Mouse (Mus musculus) hindbrain, postnatal 0 days (tissue): ENCODE measurements around the gene Emsy. TPM values are rescaled to one million over a fixed set of nuclear protein-coding genes. Genes with fewer than 3 reads are reported as not detected.

ENCODE experiments used
- ATAC-seq: fragments of 200-750 bp; cut with Nextera tagmentation; 2 replicates; pipeline ENCODE4 v1.8.0; 2017; ENCODE audit warnings: mild to moderate bottlenecking, moderate TSS enrichment, moderate library complexity
- DNase-seq: peaks from one replicate; pipeline ENCODE4 v3.0.0-alpha.2; 2015; ENCODE audit warnings: low spot score
- H3K27ac ChIP-seq: fragments of 300-500 bp; sonication (generic); 2 replicates; pipeline ENCODE4 v1.5.1; 2014; ENCODE audit warnings: mild to moderate bottlenecking
- H3K27me3 ChIP-seq: fragments of 300-500 bp; sonication (generic); 2 replicates; pipeline ENCODE4 v1.6.1; 2014; ENCODE audit warnings: low read length, mixed read lengths; ENCODE audit not compliant: insufficient read depth
- H3K36me3 ChIP-seq: fragments of 300-500 bp; sonication (generic); 2 replicates; pipeline ENCODE4 v1.6.1; 2014; ENCODE audit warnings: low read length, mixed read lengths; ENCODE audit not compliant: insufficient read depth
- H3K4me1 ChIP-seq: fragments of 300-500 bp; sonication (generic); 2 replicates; pipeline ENCODE4 v1.6.1; 2014; ENCODE audit warnings: antibody characterized with exemption, low read length, mixed read lengths; ENCODE audit not compliant: insufficient read depth
- H3K4me2 ChIP-seq: fragments of 300-500 bp; sonication (generic); 2 replicates; pipeline ENCODE4 v1.6.1; 2014; ENCODE audit warnings: low read depth, mild to moderate bottlenecking, low read length, moderate library complexity, mixed read lengths
- H3K4me3 ChIP-seq: fragments of 300-500 bp; sonication (generic); 2 replicates; pipeline ENCODE4 v1.5.1; 2014; ENCODE audit warnings: low read length
- H3K9ac ChIP-seq: fragments of 300-500 bp; sonication (generic); replicated peaks from 2 replicates; pipeline ENCODE4 v1.6.1; 2014; ENCODE audit warnings: mild to moderate bottlenecking, low read length, moderate library complexity, mixed read lengths
- H3K9me3 ChIP-seq: fragments of 300-500 bp; sonication (generic); 2 replicates; pipeline ENCODE4 v1.6.1; 2016; ENCODE audit warnings: low read length, mixed read lengths
- CTCF ChIP-seq: IDR thresholded peaks from 2 replicates; pipeline ENCODE4 v1.5.1; 2016; ENCODE audit warnings: antibody characterized with exemption, control low read depth, low read depth
- WGBS: fragments of 180-500 bp; shearing (Covaris S2); extraction: QIAGEN DNeasy Blood & Tissue Kit; methylation state at CpG from one replicate; pipeline ENCODE4 v1.1.7; 2014; 5-methylcytosine and 5-hydroxymethylcytosine counted together
- polyA plus RNA-seq: library from polyadenylated mRNA; unstranded; fragments of >200 nt; fragmentation: Nextera tagmentation; extraction: Ambion mirVana; gene quantifications from 2 replicates; pipeline ENCODE4 v1.2.1, GENCODE M21; 2015
- total RNA-seq: library from RNA; depleted of rRNA; stranded (reverse); fragments of >200 nt; gene quantifications from 2 replicates; pipeline ENCODE4 v1.2.3, GENCODE M21; 2014

The Emsy gene
- total and polyA plus RNA-seq, 2 experiments from 2014 or later, result 18.3 to 45.4 TPM

GRCm38 (mm10) chr7:98563991-98564390, 92.6 kb downstream of the Emsy start:
- Histone ChIP-seq H3K27ac (no peak overlapping the region), H3K27me3 (no peaks in the 10 kb centered on the region), H3K9ac (no peak overlapping the region), H3K4me1 (no peaks in the 10 kb centered on the region), H3K36me3 (no peaks in the 10 kb centered on the region), H3K4me2 (no peak overlapping the region), H3K9me3 (no peaks in the 10 kb centered on the region), H3K4me3 (no peak overlapping the region)
- 94% methylated on average over 6 of the region's 6 CpGs for WGBS
- DNase-seq (no peak), ATAC-seq (no peak)
- TF ChIP-seq CTCF, result no peak

DNA sequence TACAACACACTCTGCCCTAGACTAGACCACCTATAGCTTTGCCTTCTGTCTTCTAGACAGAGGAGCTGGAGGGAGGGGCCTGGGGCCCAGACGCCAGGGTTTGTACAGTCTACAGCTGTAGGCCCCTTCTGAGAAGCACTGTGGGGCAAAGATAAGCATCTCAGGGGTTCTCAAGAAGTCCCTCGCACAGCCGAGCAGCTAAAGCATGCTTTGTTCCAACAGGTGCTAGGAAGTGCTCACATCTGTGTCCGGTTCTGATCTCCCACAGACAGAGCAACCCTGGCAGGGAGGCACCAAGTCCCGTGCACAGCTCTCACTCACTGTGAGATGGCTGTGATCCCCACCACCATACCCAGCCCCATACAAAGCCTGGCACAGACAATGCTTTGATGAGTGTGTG, 93.6 kb downstream of the Emsy start:
- H3K9me3 ChIP-seq, result no peaks in the 10 kb centered on the region
- DNase-seq (no peak), ATAC-seq (no peak)
- 64% methylated on average over 5 of the region's 5 CpGs for WGBS
- no peak for TF ChIP-seq CTCF
- no peak overlapping the region for H3K27ac ChIP-seq
- no peak overlapping the region for H3K4me2 ChIP-seq
- no peak overlapping the region for H3K9ac ChIP-seq
- no peaks in the 10 kb centered on the region for H3K27me3 ChIP-seq
- no peak overlapping the region for H3K4me3 ChIP-seq
- H3K4me1 ChIP-seq, result no peaks in the 10 kb centered on the region
- no peaks in the 10 kb centered on the region for H3K36me3 ChIP-seq

GRCm38 (mm10) chr7:98562186-98562585, 94.4 kb downstream of the Emsy start:
- ATAC-seq (no peak), DNase-seq (no peak)
- no peak for TF ChIP-seq CTCF
- Histone ChIP-seq H3K27ac (no peak overlapping the region), H3K27me3 (no peaks in the 10 kb centered on the region), H3K4me3 (no peak overlapping the region), H3K9ac (no peak overlapping the region), H3K4me1 (no peaks in the 10 kb centered on the region), H3K9me3 (no peaks in the 10 kb centered on the region), H3K4me2 (no peak overlapping the region), H3K36me3 (no peaks in the 10 kb centered on the region)
- WGBS, result 87% methylated on average over 8 of the region's 8 CpGs

DNA sequence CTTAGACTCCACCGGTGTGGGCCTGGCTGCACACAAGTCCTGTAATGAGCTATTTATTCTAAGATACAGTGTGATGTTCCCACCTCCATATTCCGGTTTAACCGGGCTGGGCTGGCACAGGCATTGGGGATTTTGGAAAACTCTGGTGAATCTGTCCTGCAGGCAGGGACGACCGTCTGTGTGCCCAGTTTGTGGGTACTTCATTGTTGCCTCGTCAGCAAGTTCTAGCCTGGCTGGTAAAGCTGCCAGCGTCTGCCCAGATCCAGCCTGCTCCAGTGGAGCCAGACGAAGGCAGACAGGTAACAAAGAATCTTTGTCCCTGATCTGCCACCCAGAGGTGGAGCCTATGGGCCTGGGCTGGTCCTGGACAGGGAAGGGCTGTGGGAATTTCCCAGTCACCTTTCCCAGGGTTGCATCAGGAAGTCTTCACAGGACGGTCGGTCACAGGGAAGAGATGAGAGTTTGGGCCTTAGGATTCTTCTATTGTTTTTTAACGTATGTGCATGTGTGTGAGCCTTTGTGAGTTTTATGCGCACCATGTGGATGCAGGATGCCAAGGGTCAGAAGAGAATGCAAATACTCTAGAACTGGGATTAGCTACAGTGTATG, 94.9 kb downstream of the Emsy start:
- ATAC-seq, result no peak
- Histone ChIP-seq H3K9me3 (no peaks in the 10 kb centered on the region), H3K36me3 (no peaks in the 10 kb centered on the region), H3K4me3 (no peak overlapping the region), H3K27ac (no peak overlapping the region), H3K9ac (no peak overlapping the region), H3K4me1 (no peaks in the 10 kb centered on the region), H3K27me3 (no peaks in the 10 kb centered on the region), H3K4me2 (no peak overlapping the region)
- TF ChIP-seq CTCF, result no peak
- WGBS, result 78% methylated on average over 12 of the region's 12 CpGs
- DNase-seq, result no peak

DNA sequence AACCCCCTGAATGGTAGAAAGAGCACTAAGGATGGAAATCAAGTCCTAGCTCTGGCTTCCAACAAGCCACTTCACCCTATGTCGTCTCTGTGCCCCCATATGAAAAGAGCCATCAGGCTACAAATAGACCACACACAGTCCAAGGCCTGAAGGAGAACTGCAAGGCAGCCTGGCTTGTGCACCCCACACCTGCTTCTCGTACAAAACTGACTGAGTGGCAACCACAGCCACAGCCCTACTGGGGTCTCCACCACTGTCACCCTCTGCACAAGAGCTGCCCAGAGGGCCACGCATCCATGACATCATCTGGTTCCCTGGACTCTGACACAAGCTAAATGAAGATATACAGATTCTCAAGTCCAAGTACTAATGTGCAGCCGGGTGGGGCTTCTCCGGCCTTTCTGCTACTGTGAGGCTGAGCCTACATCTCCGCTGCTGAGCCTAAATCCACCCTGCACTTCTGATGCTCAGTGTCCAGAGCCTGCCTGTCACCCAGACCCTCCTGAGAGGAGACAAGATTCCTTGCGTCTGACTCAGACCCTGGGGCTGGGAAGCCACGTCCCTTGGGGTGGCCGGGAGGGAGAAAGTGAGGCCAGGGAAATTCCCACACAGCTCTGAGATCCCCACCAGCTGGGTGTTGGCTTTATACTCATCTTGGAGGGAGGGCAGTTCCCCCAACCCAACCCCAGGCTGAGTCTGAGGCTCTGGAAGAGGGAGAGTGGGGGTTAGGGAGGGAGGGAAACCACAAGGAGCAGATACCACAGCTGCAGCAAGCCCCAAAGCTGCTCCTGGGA, 98.3 kb downstream of the Emsy start:
- DNase-seq (no peak), ATAC-seq (no peak)
- WGBS, result 72% methylated on average over 9 of the region's 9 CpGs
- TF ChIP-seq CTCF, result no peak
- Histone ChIP-seq H3K4me2 (no peak overlapping the region), H3K36me3 (no peaks in the 10 kb centered on the region), H3K4me3 (no peak overlapping the region), H3K27me3 (no peaks in the 10 kb centered on the region), H3K9me3 (no peaks in the 10 kb centered on the region), H3K27ac (no peak overlapping the region), H3K4me1 (no peaks in the 10 kb centered on the region), H3K9ac (no peak overlapping the region)

GRCm38 (mm10) chr7:98556767-98557394, 99.7 kb downstream of the Emsy start:
- 89% methylated on average over 6 of the region's 6 CpGs for WGBS
- H3K36me3 ChIP-seq, result no peaks in the 10 kb centered on the region
- H3K9ac ChIP-seq, result no peak overlapping the region
- H3K9me3 ChIP-seq, result no peaks in the 10 kb centered on the region
- H3K27me3 ChIP-seq, result no peaks in the 10 kb centered on the region
- DNase-seq (no peak), ATAC-seq (no peak)
- no peak for TF ChIP-seq CTCF
- H3K4me1 ChIP-seq, result no peaks in the 10 kb centered on the region
- no peak overlapping the region for H3K4me3 ChIP-seq
- H3K4me2 ChIP-seq, result no peak overlapping the region
- H3K27ac ChIP-seq, result no peak overlapping the region

- Histone ChIP-seq H3K36me3 (no peaks in the 10 kb centered on the region), H3K27me3 (no peaks in the 10 kb centered on the region), H3K4me3 (no peak overlapping the region), H3K4me1 (no peaks in the 10 kb centered on the region), H3K9ac (no peak overlapping the region), H3K27ac (no peak overlapping the region), H3K9me3 (no peaks in the 10 kb centered on the region), H3K4me2 (no peak overlapping the region)
- no peak for DNase-seq
- TF ChIP-seq CTCF, result no peak
- ATAC-seq, result no peak
- 66% methylated on average over 3 of the region's 3 CpGs for WGBS
Measured at GRCm38 (mm10) chr7:98551041-98551440, 105.5 kb downstream of the Emsy start.
